Mouse (Mus musculus) G1E (cell line): ENCODE measurements around the gene Spats1. TPM values are rescaled to one million over a fixed set of nuclear protein-coding genes. Genes with fewer than 3 reads are reported as not detected.
"Not testable (repeated sequence)": the region's sequence is repeated elsewhere in the genome, so short reads cannot be mapped to it uniquely, and the experiment has no call there.

ENCODE experiments used
- ATAC-seq: 2 replicates; pipeline ENCODE4 v1.8.0; 2016; ENCODE audit warnings: mild to moderate bottlenecking; ENCODE audit not compliant: insufficient number of reproducible peaks, poor library complexity, low FRiP score, severe bottlenecking; ENCODE audit errors: extremely low read depth
- DNase-seq: peaks from one replicate; pipeline ENCODE4 v3.0.0; 2012; ENCODE audit warnings: low spot score
- H3K27me3 ChIP-seq: 2 replicates; pipeline ENCODE4 v1.6.1; 2012; ENCODE audit warnings: mild to moderate bottlenecking, low read length, inconsistent platforms; ENCODE audit not compliant: insufficient read depth
- H3K36me3 ChIP-seq: replicated peaks from 2 replicates; pipeline ENCODE3; 2012; ENCODE audit warnings: mild to moderate bottlenecking, inconsistent platforms
- H3K4me1 ChIP-seq: 2 replicates; pipeline ENCODE4 v1.6.1; 2012; ENCODE audit warnings: low read depth, low read length, inconsistent platforms, mixed read lengths; ENCODE audit not compliant: insufficient read depth
- H3K4me3 ChIP-seq: 2 replicates; pipeline ENCODE4 v1.5.1; 2012; ENCODE audit warnings: low read depth, mild to moderate bottlenecking, inconsistent platforms, low read length, moderate library complexity, mixed read lengths
- H3K9me3 ChIP-seq: replicated peaks from 2 replicates; pipeline ENCODE4 v1.6.1; 2012; ENCODE audit warnings: inconsistent platforms
- CTCF ChIP-seq: IDR thresholded peaks from 2 replicates; pipeline ENCODE4 v1.5.1; 2012; ENCODE audit warnings: low read depth, low read length, inconsistent platforms, mixed read lengths
- GATA1 ChIP-seq: IDR thresholded peaks from 2 replicates; pipeline ENCODE4 v1.6.1; 2012; ENCODE audit warnings: borderline replicate concordance, low read length, inconsistent platforms, mixed read lengths
- GATA2 ChIP-seq: IDR thresholded peaks from 2 replicates; pipeline ENCODE4 v1.6.1; 2012; ENCODE audit warnings: low read depth, low read length, inconsistent platforms, borderline replicate concordance
- POLR2AphosphoS5 ChIP-seq: IDR thresholded peaks from 2 replicates; pipeline ENCODE4 v1.6.1; 2012; ENCODE audit warnings: low read depth, low read length, inconsistent platforms; ENCODE audit not compliant: insufficient replicate concordance
- TAL1 ChIP-seq: conservative IDR thresholded peaks from 2 replicates; pipeline ENCODE4 v1.6.1; 2012; ENCODE audit warnings: low read depth, low read length, inconsistent platforms, mixed read lengths
- polyA plus RNA-seq: library from polyadenylated mRNA; stranded (reverse); fragments of >175 nt; gene quantifications from 2 replicates; pipeline ENCODE4 v1.2.3, GENCODE M21; 2012
- total RNA-seq, 2 experiments: library from RNA; stranded (forward) in 1 of 2; stranded (reverse) in 1 of 2; fragments of 200-1000 nt in 1 of 2; fragments of >200 nt in 1 of 2; fragmentation: Nextera tagmentation in 1 of 2; gene quantifications; 2 replicates each; pipeline ENCODE4 v1.2.3; 2014 to 2017

The Spats1 gene
- total and polyA plus RNA-seq, 3 experiments = 0.11 TPM; not detected in 2

DNA sequence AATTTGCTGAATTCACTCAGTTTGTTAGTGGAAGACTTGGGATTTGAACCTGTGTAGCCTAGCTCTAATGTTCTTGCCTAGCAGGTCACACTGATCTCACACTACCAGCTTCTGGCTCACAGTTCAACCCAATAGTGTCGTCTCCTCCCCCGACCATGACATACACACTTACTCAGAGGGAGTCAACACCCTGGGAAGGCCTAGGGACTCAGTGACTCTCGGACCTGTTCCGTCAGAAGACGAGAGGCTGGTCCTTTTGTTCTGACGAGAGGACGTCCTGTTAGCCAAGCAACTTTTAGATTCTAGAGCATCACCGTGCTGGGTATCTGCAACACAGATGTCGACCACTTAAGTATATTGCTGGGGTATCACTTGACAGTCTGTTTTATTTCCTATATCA lies 11.0 kb downstream of the Spats1 start:
- no peak overlapping the region for H3K4me3 ChIP-seq
- H3K27me3 ChIP-seq = no peaks in the 10 kb centered on the region

DNA sequence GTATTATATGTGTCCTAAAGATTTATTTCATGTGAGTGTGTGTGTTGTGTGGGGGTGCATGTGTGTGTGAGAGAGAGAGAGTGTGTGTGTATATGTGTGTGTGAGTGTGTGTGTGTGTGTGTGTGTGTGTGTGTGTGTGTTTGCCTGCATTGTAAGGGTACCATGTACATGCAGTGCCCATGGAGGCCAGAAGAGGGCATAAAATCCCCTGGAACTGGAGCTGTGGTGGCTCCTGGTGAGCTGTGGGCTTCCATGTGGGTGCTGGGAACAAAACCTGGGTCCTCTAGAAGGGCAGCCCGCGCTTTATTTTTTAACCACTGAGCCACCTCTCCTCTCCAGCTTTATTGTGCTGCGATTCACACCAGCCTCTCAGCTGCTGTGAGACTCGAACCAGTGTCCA lies 12.7 kb downstream of the Spats1 start:
- ATAC-seq = no peak
- Histone ChIP-seq H3K4me3 (no peak overlapping the region), H3K4me1 (no peaks in the 10 kb centered on the region), H3K36me3 (peaks cover 2% of the 10 kb centered on the region), H3K9me3 (no peaks in the 10 kb centered on the region; the same call in 1 of the 2 replicates), H3K27me3 (no peaks in the 10 kb centered on the region; the same call in 1 of the 2 replicates)
- no peak for TF ChIP-seq POLR2AphosphoS5
- no peak for TF ChIP-seq GATA2
- no peak for TF ChIP-seq TAL1
- no peak for TF ChIP-seq CTCF
- no peak for TF ChIP-seq GATA1
- no peak for DNase-seq

More for the DNA sequence above, 11.0 kb downstream of the Spats1 start:
- Histone ChIP-seq H3K9me3 (no peaks in the 10 kb centered on the region; the same call in 1 of the 2 replicates), H3K36me3 (no peaks in the 10 kb centered on the region), H3K4me1 (no peaks in the 10 kb centered on the region)
- TF ChIP-seq TAL1 = no peak
- TF ChIP-seq GATA2 = no peak
- TF ChIP-seq POLR2AphosphoS5 = no peak
- TF ChIP-seq GATA1 = no peak
- no peak for TF ChIP-seq CTCF
- ATAC-seq = no peak
- no peak for DNase-seq

DNA sequence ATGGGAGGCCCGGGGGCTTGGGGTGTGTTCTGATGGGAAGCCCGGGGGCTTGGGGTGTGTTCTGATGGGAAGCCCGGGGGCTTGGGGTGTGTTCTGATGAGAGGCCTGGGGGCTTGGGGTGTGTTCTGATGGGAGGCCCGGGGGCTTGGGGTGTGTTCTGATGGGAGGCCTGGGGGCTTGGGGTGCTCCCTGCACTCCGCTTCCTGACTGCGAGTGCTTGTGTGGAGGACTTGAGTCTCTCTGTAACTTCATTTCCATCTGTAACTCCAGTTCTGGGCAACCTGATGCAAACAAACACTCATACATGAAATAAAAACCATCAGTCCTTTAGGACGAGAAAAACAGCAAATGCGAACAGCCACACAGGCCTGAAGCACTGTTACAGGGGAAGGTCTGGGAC lies 16.2 kb downstream of the Spats1 start:
- no peak for DNase-seq
- peaks cover 2% of the 10 kb centered on the region for H3K36me3 ChIP-seq
- H3K4me1 ChIP-seq = no peaks in the 10 kb centered on the region
- TF ChIP-seq GATA1 (no peak), GATA2 (no peak), CTCF (no peak), POLR2AphosphoS5 (no peak), TAL1 (no peak)
- ATAC-seq = no peak
- H3K27me3 ChIP-seq = no peaks in the 10 kb centered on the region; the same call in 1 of the 2 replicates
- no peak overlapping the region for H3K4me3 ChIP-seq
- H3K9me3 ChIP-seq = no peaks in the 10 kb centered on the region

DNA sequence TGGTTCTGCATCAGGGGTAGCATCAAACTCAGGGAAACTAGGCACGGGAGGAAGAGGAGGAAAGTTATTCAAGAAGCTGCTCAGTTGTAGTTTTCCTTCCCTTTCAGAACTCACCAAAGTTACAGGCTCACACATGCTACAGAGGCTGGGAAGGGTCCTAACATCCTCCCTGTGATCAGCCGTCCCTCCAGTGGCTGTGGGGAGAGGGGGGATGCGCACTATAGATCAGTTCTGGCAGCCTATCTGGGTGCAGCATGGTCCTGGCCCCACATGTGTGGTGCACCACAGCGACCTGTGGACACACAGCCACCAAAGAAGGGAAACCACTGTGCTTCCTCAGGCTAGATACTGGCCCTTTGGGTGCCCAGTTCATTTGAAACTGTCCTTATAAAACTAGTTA lies 16.7 kb downstream of the Spats1 start:
- no peak for DNase-seq
- no peak for TF ChIP-seq GATA2
- TF ChIP-seq TAL1 = no peak
- TF ChIP-seq CTCF = no peak
- no peak for TF ChIP-seq POLR2AphosphoS5
- TF ChIP-seq GATA1 = no peak
- no peaks in the 10 kb centered on the region for H3K9me3 ChIP-seq
- H3K36me3 ChIP-seq = peaks cover 2% of the 10 kb centered on the region
- no peak overlapping the region for H3K4me3 ChIP-seq
- no peaks in the 10 kb centered on the region for H3K4me1 ChIP-seq
- no peaks in the 10 kb centered on the region; the same call in 1 of the 2 replicates for H3K27me3 ChIP-seq
- ATAC-seq = no peak

DNA sequence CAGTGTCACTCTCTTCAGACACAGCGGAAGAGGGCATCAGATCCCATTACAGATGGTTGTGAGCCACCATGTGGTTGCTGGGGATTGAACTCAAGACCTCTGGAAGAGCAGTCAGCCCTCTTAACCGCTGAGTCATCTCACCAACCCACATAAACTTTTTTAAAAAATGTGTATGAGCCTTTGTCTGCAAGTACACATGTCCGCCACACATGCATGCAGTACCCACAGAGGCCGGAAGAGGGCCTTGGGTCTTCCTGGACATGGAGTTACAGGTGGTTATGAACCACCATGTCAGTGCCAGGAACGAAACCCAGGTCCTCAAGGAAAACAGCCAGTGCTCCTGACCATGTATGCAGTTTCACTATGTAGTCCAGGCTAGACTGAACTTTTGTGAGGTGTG lies 17.7 kb downstream of the Spats1 start:
- no peaks in the 10 kb centered on the region for H3K9me3 ChIP-seq
- no peak overlapping the region for H3K4me3 ChIP-seq
- H3K4me1 ChIP-seq = no peaks in the 10 kb centered on the region
- DNase-seq = no peak
- peaks cover 2% of the 10 kb centered on the region for H3K36me3 ChIP-seq
- peak; percentile 15; the same call in 1 of the 2 replicates for ATAC-seq
- TF ChIP-seq POLR2AphosphoS5 = no peak
- no peak for TF ChIP-seq GATA2
- no peak for TF ChIP-seq CTCF
- no peak for TF ChIP-seq TAL1
- no peak for TF ChIP-seq GATA1
- no peaks in the 10 kb centered on the region; the same call in 1 of the 2 replicates for H3K27me3 ChIP-seq

DNA sequence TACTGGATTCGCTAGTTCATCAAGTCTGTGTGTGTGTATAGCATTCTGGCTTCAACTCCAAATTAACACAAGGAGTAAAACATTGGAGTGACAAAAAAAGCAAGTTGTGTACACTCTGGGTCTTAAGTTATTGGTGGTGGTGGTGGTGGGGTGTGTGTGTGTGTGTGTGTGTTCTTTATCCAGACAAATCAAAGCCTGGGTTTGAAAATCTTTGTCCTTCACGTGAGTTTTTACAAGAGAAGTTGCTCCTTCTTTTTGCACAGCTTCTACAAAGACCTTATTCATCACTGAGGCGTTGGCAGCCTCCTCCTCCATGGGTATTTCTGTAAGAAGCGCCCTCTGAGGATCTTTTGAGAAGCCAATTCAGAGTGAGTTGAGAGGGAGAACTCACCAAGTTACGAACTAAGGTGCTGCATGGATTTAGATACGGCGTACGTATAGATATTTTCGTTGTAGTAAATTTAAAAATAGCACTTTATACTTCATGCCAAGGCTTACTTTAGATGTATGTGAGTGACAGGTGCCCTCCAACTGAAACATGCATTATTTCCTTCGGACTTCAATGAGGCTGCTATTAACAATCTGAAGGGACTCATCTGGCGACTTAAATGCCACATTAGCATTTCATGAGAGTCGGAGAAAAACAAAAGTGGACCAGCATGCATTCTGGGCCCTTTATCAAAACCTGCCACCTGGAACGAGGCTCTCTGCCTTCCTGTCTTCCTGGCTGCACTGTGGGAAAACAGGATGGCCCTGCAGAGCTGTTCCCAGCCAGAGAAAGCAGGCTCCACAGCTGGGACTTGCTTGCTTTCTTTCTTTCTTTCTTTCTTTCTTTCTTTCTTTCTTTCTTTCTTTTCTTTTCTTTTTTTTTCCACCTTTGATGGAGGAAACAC lies 18.7 kb downstream of the Spats1 start:
- Histone ChIP-seq H3K4me1 (no peaks in the 10 kb centered on the region), H3K4me3 (no peak overlapping the region), H3K9me3 (no peaks in the 10 kb centered on the region), H3K36me3 (peaks cover 2% of the 10 kb centered on the region), H3K27me3 (no peaks in the 10 kb centered on the region; the same call in 1 of the 2 replicates)
- DNase-seq (no peak), ATAC-seq (no peak)
- TF ChIP-seq TAL1 (no peak), POLR2AphosphoS5 (no peak), GATA1 (no peak), GATA2 (no peak), CTCF (no peak)

DNA sequence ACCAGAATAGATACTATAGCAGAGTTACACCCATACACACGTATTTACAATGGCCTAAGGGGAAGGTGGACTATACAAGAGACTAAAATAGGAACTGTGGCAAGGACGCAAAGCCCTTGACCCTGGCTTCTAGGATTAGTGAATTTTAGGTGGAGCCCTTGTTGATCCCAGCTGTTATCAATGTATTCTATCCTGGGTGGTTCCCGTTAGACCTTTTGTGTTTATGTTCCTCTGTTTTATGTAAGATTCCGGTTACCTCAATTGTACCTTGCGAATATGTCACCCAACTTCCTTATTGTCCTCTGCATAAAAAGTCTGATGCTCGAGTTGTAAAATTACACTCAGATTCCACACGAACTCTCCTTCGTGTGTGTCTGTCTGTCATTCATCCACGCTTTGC lies 19.4 kb downstream of the Spats1 start:
- not testable (repeated sequence) for H3K27me3 ChIP-seq, H3K36me3 ChIP-seq, H3K4me1 ChIP-seq, H3K9me3 ChIP-seq, ATAC-seq, DNase-seq, H3K4me3 ChIP-seq
